Mouse (Mus musculus) kidney, postnatal 36 days (tissue): ENCODE measurements at regions not wholly inside any gene's neighbourhood (a gene's known extent, or its start where the extent isn't known, plus 50 kb on each side); places are given as distances from the start of the nearest gene placed in this dataset.
"Not testable (repeated sequence)": the region's sequence is repeated elsewhere in the genome, so short reads cannot be mapped to it uniquely, and the experiment has no call there.

Experiments used
- DNase-seq, 2 experiments: peaks; one replicate each; pipeline ENCODE4 v3.0.0; 2021 to 2022; ENCODE audit warnings: mixed read lengths in 2 of 2

GRCm38 (mm10) chr15:41283199-41283598, 1149.0 kb downstream of the 9330182O14Rik start:
- no peak for DNase-seq

GRCm38 (mm10) chr15:41286809-41287413, 1152.7 kb downstream of the 9330182O14Rik start:
- DNase-seq, result no peak

GRCm38 (mm10) chr15:41297419-41297818, 1163.3 kb downstream of the 9330182O14Rik start:
- peak; percentile 45 to 52 for DNase-seq

GRCm38 (mm10) chr15:41306638-41307037, 1172.5 kb downstream of the 9330182O14Rik start:
- no peak for DNase-seq

- no peak for DNase-seq
Measured at GRCm38 (mm10) chr15:41311728-41312320, 1177.7 kb downstream of the 9330182O14Rik start.

GRCm38 (mm10) chr15:41314916-41315315, 1180.8 kb downstream of the 9330182O14Rik start:
- no peak for DNase-seq

GRCm38 (mm10) chr15:41325633-41326252, 1191.6 kb downstream of the 9330182O14Rik start:
- DNase-seq, result peak; percentile 54 to 81

- DNase-seq, result no peak
Measured at GRCm38 (mm10) chr15:41329286-41329685, 1195.1 kb downstream of the 9330182O14Rik start.

GRCm38 (mm10) chr15:41330085-41330484, 1195.9 kb downstream of the 9330182O14Rik start:
- peak; percentile 18 to 24 for DNase-seq

- no peak for DNase-seq
Measured at GRCm38 (mm10) chr15:41332451-41332850, 1198.3 kb downstream of the 9330182O14Rik start.

- no peak for DNase-seq
Measured at GRCm38 (mm10) chr15:41333165-41333564, 1199.0 kb downstream of the 9330182O14Rik start.

GRCm38 (mm10) chr15:41340621-41341020, 1206.5 kb downstream of the 9330182O14Rik start:
- DNase-seq, result not testable (repeated sequence)

GRCm38 (mm10) chr15:41345554-41345953, 1211.4 kb downstream of the 9330182O14Rik start:
- no peak for DNase-seq

GRCm38 (mm10) chr15:41347221-41347620, 1213.1 kb downstream of the 9330182O14Rik start:
- DNase-seq, result no peak

GRCm38 (mm10) chr15:41352129-41352528, 1218.0 kb downstream of the 9330182O14Rik start:
- DNase-seq, result no peak

GRCm38 (mm10) chr15:41359276-41359675, 1225.1 kb downstream of the 9330182O14Rik start:
- no peak for DNase-seq

GRCm38 (mm10) chr15:41374669-41375068, 1240.5 kb downstream of the 9330182O14Rik start:
- no peak for DNase-seq

GRCm38 (mm10) chr15:41375906-41376305, 1241.7 kb downstream of the 9330182O14Rik start:
- no peak for DNase-seq

- no peak for DNase-seq
Measured at GRCm38 (mm10) chr15:41379637-41380036, 1245.5 kb downstream of the 9330182O14Rik start.

- no peak for DNase-seq
Measured at GRCm38 (mm10) chr15:41380429-41380828, 1246.3 kb downstream of the 9330182O14Rik start.

GRCm38 (mm10) chr15:41390699-41391098, 1256.5 kb downstream of the 9330182O14Rik start:
- no peak for DNase-seq
